Mouse (Mus musculus) fibroblast of lung, adult 2 months (primary cell): ENCODE results near the gene 6030408B16Rik.

Experiments
- DNase-seq: peaks from one replicate; pipeline ENCODE4 v3.0.0-alpha.2; 2011; ENCODE audit warnings: low read depth

Gene 6030408B16Rik

GRCm38 (mm10) chr15:101293025-101293621, at the start of gene 6030408B16Rik:
TSS of gene 6030408B16Rik (plus strand) at chr15:101293212.
- no peak for DNase-seq

GRCm38 (mm10) chr15:101244012-101244411, 49.0 kb upstream of the 6030408B16Rik start:
- no peak for DNase-seq

- peak; percentile 97 for DNase-seq
Observed at GRCm38 (mm10) chr15:101246231-101247154, 46.5 kb upstream of the 6030408B16Rik start.

GRCm38 (mm10) chr15:101247155-101247498, 45.9 kb upstream of the 6030408B16Rik start:
- DNase-seq, result no peak

GRCm38 (mm10) chr15:101248029-101248710, 44.8 kb upstream of the 6030408B16Rik start:
- DNase-seq, result no peak

GRCm38 (mm10) chr15:101250220-101250800, 42.7 kb upstream of the 6030408B16Rik start:
- no peak for DNase-seq

GRCm38 (mm10) chr15:101251930-101252329, 41.1 kb upstream of the 6030408B16Rik start:
- DNase-seq, result no peak

- DNase-seq, result no peak
Observed at GRCm38 (mm10) chr15:101252614-101253013, 40.4 kb upstream of the 6030408B16Rik start.

- DNase-seq, result no peak
Observed at GRCm38 (mm10) chr15:101253563-101253885, 39.5 kb upstream of the 6030408B16Rik start.

GRCm38 (mm10) chr15:101253886-101254795, 38.9 kb upstream of the 6030408B16Rik start, which contains the start of gene Nr4a1:
TSS of gene Nr4a1 (plus strand) at chr15:101254269.
- no peak for DNase-seq

GRCm38 (mm10) chr15:101255842-101256462, 37.1 kb upstream of the 6030408B16Rik start:
- DNase-seq, result no peak

- no peak for DNase-seq
Observed at GRCm38 (mm10) chr15:101256463-101257206, 36.4 kb upstream of the 6030408B16Rik start.

GRCm38 (mm10) chr15:101258420-101258819, 34.6 kb upstream of the 6030408B16Rik start:
- no peak for DNase-seq

GRCm38 (mm10) chr15:101259922-101260321, 33.1 kb upstream of the 6030408B16Rik start:
- DNase-seq, result no peak

- DNase-seq, result peak; percentile 57
Observed at GRCm38 (mm10) chr15:101260387-101260786, 32.6 kb upstream of the 6030408B16Rik start.

GRCm38 (mm10) chr15:101260874-101261622, 32.0 kb upstream of the 6030408B16Rik start:
- DNase-seq, result no peak

- no peak for DNase-seq
Observed at GRCm38 (mm10) chr15:101262502-101262901, 30.5 kb upstream of the 6030408B16Rik start.

- peak; percentile 66 for DNase-seq
Observed at GRCm38 (mm10) chr15:101266132-101266963, 26.7 kb upstream of the 6030408B16Rik start.
